ENCODE assay signal across 21 mouse cellular contexts in the genomic region with DNA sequence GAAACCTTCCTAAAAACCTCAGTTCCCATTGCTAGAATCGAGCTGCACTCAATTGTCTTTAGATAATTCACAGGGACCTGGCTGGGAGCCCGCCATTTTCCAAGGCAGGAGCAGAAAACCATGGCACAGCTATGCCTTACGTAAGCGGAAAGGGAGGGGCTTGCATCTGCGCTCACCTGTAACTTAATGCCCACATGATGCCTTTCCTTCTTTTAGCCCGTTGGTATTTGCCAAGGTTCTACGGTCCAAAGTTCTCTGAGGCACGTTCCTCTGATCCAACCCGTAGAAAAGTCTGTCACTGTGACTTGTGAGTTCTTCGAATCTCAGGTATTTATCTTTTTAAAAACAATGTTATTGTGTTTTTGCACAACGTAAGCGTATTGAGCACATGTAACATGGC. TPM values are rescaled to one million over a fixed set of nuclear protein-coding genes. Genes with fewer than 3 reads are reported as not detected.
"Had no signal": no experiment of that assay in that cellular context is flagged by ENCODE, and none has a peak within 500 bp of the region (broad histone marks: within the 10 kb centered on the region; RNA-seq: fewer than 3 reads in every experiment).

No protein-coding gene starts in this region.

- ATAC-seq: hindbrain, postnatal 0 days; inflammation-experienced regulatory T-cells, adult 6 months; intestine, embryonic 16.5 days; midbrain, embryonic 16.5 days had no signal

- H3K9me3 ChIP-seq: limb, embryonic 12.5 days; limb, embryonic 15.5 days; liver, embryonic 13.5 days; midbrain, embryonic 12.5 days; stomach, embryonic 15.5 days had no signal

- H3K36me3 ChIP-seq: limb, embryonic 12.5 days; limb, embryonic 15.5 days; liver, embryonic 13.5 days; midbrain, embryonic 12.5 days; neural tube, embryonic 13.5 days; stomach, embryonic 15.5 days had no signal

- H3K27ac ChIP-seq: hindbrain, postnatal 0 days; limb, embryonic 12.5 days; limb, embryonic 15.5 days; liver, embryonic 13.5 days; midbrain, embryonic 12.5 days; neural tube, embryonic 13.5 days; stomach, embryonic 15.5 days had no signal

- DNase-seq: left cerebral cortex, postnatal 4 days; liver, embryonic 13.5 days; lung, adult 2 months; lung, postnatal 14 days; lung, postnatal 4 days; retina, postnatal 1 day; right cerebral cortex, postnatal 25 days; spleen, adult 18-20 months; thymus, postnatal 25 days had no signal

- H3K4me1 ChIP-seq: limb, embryonic 12.5 days; limb, embryonic 15.5 days; liver, embryonic 13.5 days; midbrain, embryonic 12.5 days; neural tube, embryonic 13.5 days; stomach, embryonic 15.5 days had no signal

- H3K27me3 ChIP-seq: limb, embryonic 12.5 days; limb, embryonic 15.5 days; liver, embryonic 13.5 days; midbrain, embryonic 12.5 days; neural tube, embryonic 13.5 days; stomach, embryonic 15.5 days had no signal

- H3K9ac ChIP-seq: limb, embryonic 12.5 days; limb, embryonic 15.5 days; liver, embryonic 13.5 days; midbrain, embryonic 12.5 days; neural tube, embryonic 13.5 days; stomach, embryonic 15.5 days had no signal

- H3K4me2 ChIP-seq: limb, embryonic 12.5 days; limb, embryonic 15.5 days; liver, embryonic 13.5 days; midbrain, embryonic 12.5 days; neural tube, embryonic 13.5 days; stomach, embryonic 15.5 days had no signal

- H3K4me3 ChIP-seq: limb, embryonic 12.5 days; limb, embryonic 15.5 days; liver, embryonic 13.5 days; midbrain, embryonic 12.5 days; myocyte; neural tube, embryonic 13.5 days; stomach, embryonic 15.5 days had no signal

RNA-seq across cellular contexts. Expression of a gene that starts 13.2 kb away (rescaled TPM):
- polyA plus RNA-seq: hindbrain, postnatal 0 days; inflammation-experienced regulatory T-cells, adult 6 months; intestine, embryonic 16.5 days; limb, embryonic 12.5 days; limb, embryonic 15.5 days; lung, embryonic 16.5 days; myocyte; thymus, postnatal 0 days had no signal

RNA-seq across cellular contexts. Expression of a gene that starts 19.5 kb away (rescaled TPM):
- polyA plus RNA-seq: limb, embryonic 12.5 days; lung, embryonic 16.5 days; midbrain, embryonic 12.5 days; midbrain, embryonic 16.5 days; neural tube, embryonic 13.5 days had no signal

RNA-seq across cellular contexts. Expression of a gene that starts 46.6 kb away (rescaled TPM):
- polyA plus RNA-seq: hindbrain, postnatal 0 days; inflammation-experienced regulatory T-cells, adult 6 months; midbrain, embryonic 12.5 days; midbrain, embryonic 16.5 days; myocyte; thymus, postnatal 0 days had no signal
